Mouse (Mus musculus) small intestine, adult 2 months (tissue): ENCODE data around the gene Coro2b.

Experiments
- CTCF ChIP-seq: fragments of 200-500 bp; IDR thresholded peaks from 2 replicates; pipeline ENCODE4 v1.5.1; 2012; ENCODE audit warnings: low read depth, mild to moderate bottlenecking, control low read depth, inconsistent platforms, low read length, moderate library complexity, mixed read lengths; ENCODE audit not compliant: insufficient replicate concordance, insufficient read length; ENCODE audit errors: extremely low read depth
- POLR2A ChIP-seq: fragments of 200-500 bp; IDR thresholded peaks from 2 replicates; pipeline ENCODE4 v1.6.1; 2012; ENCODE audit warnings: low read depth, mild to moderate bottlenecking, control low read depth, inconsistent platforms, low read length, moderate library complexity

GRCm38 (mm10) chr9:62418742-62419141 is 118.1 kb downstream of the Coro2b start:
- TF ChIP-seq CTCF = peak; percentile 49; the same call in 1 of the 2 replicates
- no peak for TF ChIP-seq POLR2A
